Mouse (Mus musculus): ENCODE results near the gene Zfp174. TPM values are rescaled to one million over a fixed set of nuclear protein-coding genes. Genes with fewer than 3 reads are reported as not detected.

Gene Zfp174
- polyA plus RNA-seq (2012; ENCODE audit: low replicate concordance): 0.21 and 0.22 TPM in 2 replicates

DNA sequence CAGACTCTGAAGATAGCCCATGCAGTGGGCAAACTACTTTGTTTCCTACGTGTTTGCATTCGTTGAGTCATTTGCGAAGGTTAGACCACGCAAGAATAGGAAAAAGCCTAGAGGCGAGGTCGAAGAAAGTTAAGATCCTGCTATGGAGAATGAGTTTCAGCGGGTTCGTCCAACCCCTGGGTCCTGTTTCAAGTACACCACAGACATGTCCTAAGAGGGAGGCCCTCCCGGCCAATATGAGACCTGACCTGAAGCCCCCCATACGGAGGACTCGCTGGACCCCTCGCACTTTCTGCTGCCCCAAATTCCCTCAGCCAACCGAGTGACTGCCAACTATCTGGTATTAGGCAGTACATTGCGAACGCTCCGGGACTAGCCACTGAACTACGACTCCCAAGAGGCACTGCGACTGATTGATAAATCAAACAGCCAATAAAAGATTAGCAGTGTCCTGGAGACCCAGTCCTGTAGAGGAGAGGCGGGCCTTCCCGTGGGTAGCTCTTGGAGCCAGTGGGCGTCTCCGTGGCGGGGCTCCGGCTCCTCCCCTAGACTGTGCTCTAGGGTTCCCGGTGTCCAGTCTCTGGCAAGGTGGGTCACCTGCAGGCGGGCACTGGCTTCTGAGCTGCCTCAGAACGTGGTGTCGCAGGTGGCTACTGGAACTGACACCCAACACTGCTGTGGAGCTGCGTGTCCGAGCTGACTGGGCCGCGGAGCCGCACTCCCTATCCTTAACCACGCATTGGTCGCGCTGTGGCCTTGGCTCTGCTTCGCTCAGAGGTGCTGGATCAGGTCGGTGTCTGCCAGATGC is at the start of gene Zfp174:
TSS of gene Zfp174 (plus strand) at position 558 of the 808 bp plus-strand sequence.

DNA sequence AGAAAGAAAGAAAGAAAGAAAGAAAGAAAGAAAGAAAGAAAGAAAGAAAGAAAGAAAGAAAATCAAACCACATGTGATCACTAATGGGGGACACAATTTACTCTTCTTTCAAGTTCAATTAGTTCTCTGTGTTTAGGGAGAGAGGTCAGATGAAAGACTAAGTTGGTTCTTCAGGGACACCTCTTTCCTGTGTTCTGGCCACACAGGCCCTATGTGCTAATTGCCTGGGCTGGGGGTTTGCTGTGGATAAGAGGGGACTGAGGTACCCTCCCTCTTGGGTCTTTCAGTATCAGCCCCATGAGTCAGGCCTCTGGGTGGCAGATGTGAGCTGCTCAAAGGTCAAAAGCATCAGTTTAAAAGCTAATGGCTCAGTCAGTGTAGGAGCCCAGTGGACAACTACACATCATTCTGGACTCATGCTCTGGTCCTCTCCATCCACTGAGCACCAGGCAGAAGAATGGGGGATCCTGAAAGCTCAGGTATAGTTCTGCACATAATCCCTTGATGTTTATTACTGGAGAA is 16.4 kb upstream of the Zfp174 start, which contains the start of gene Olfr15:
TSS of gene Olfr15 (plus strand) at position 291 of the 522 bp plus-strand sequence.

DNA sequence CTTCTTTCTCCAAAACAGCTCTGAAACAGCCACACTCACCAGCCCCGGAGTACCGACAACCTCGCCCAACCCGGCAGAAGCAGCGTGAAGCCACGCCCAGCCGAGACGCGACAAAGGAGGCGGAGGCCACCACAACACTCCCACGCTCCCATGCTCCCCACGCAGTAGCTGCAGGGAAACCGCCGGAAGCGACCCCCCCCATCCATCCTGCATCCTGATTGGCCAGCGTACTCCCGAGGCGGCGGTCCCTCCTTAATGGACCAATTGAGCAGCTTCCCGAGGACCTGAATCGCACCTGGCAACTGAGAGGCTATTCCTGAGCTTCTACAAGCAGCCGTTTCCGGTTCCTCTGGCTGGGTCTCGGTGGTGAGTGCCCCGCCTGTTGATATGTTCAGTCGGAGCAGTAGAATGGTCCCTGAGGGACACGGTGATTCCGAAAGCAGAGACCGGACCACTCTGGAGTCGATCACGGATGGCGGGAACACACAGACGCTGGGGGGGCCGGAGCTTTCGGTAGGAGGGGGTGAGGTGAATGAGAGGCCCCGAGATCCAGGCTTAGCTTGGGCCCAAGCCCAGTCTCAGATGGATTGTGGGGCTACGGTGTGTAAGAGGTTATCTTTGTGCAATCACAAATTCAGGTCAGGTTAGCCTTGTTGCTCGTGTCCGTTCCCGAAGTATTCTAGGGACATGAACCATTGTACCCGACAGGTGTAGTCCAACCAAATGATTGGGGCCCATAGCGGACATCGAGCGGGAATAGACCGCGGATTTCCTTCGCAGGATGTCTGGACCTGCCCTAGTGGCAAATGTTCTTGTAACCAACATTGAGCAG is 25.4 kb downstream of the Zfp174 start, which contains the start of gene Naa60:
TSS of gene Naa60 (plus strand) at position 160 of the 832 bp plus-strand sequence.

GRCm38 (mm10) chr16:3884201-3885064 is 37.4 kb downstream of the Zfp174 start, which contains the start of the genes Zfp597 and Gm20695:
TSS of gene Zfp597 (minus strand) at chr16:3884561.
TSS of gene Gm20695 (plus strand) at chr16:3884648.

Other genes with a start within 250 kb of the Zfp174 start
- gene Mefv, start 129.2 kb upstream of the Zfp174 start, polyA plus RNA-seq (2012; ENCODE audit: low replicate concordance): 3.0 and 4.8 TPM in 2 replicates
- 25.4 and 51.8 TPM in 2 replicates for gene Zfp263, start 103.2 kb upstream of the Zfp174 start, polyA plus RNA-seq (2012; ENCODE audit: low replicate concordance)
- gene Olfr15, start 16.4 kb upstream of the Zfp174 start, polyA plus RNA-seq (2012; ENCODE audit: low replicate concordance): 0.15 TPM in 1 of 2 replicates, not detected in the other
- 53.2 and 61.9 TPM in 2 replicates for gene Naa60, start 25.1 kb downstream of the Zfp174 start, polyA plus RNA-seq (2012; ENCODE audit: low replicate concordance)
- gene Zfp597, start 37.3 kb downstream of the Zfp174 start, polyA plus RNA-seq (2012; ENCODE audit: low replicate concordance): 6.7 and 8.3 TPM in 2 replicates
- not detected in 2 replicates for gene Gm20695, start 37.4 kb downstream of the Zfp174 start, polyA plus RNA-seq (2012; ENCODE audit: low replicate concordance)
- 16.6 and 29.0 TPM in 2 replicates for gene 1700037C18Rik, start 61.4 kb downstream of the Zfp174 start, polyA plus RNA-seq (2012; ENCODE audit: low replicate concordance)
- 18.8 and 31.8 TPM in 2 replicates for gene Cluap1, start 61.5 kb downstream of the Zfp174 start, polyA plus RNA-seq (2012; ENCODE audit: low replicate concordance)
- 4.5 and 5.5 TPM in 2 replicates for gene Nlrc3, start 129.4 kb downstream of the Zfp174 start, polyA plus RNA-seq (2012; ENCODE audit: low replicate concordance)
- 13.6 and 28.3 TPM in 2 replicates for gene Slx4, start 156.5 kb downstream of the Zfp174 start, polyA plus RNA-seq (2012; ENCODE audit: low replicate concordance)
- gene Dnase1, start 189.7 kb downstream of the Zfp174 start, polyA plus RNA-seq (2012; ENCODE audit: low replicate concordance): not detected in 2 replicates
- gene Trap1, start 230.6 kb downstream of the Zfp174 start, polyA plus RNA-seq (2012; ENCODE audit: low replicate concordance): 125 and 198 TPM in 2 replicates

All from hematopoietic multipotent progenitor cell, adult 10-12 weeks (in vitro differentiated cells).